Mouse (Mus musculus) neural tube, embryonic 11.5 days (tissue): ENCODE measurements around the gene Tppp3. TPM values are rescaled to one million over a fixed set of nuclear protein-coding genes. Genes with fewer than 3 reads are reported as not detected.
A peak's percentile ranks its signal among the peaks of the same experiment; 100 is the strongest.

Experiments used
- ATAC-seq: fragments of 200-750 bp; cut with Nextera tagmentation; 2 replicates; pipeline ENCODE4 v1.8.0; 2017; ENCODE audit warnings: moderate number of reproducible peaks, mild to moderate bottlenecking, moderate TSS enrichment, moderate library complexity; ENCODE audit not compliant: insufficient read depth, low FRiP score, low TSS enrichment
- DNase-seq: peaks from one replicate; pipeline ENCODE4 v3.0.0-alpha.2; 2015; ENCODE audit warnings: low spot score
- H3K27ac ChIP-seq: fragments of 300-500 bp; sonication (generic); 2 replicates; pipeline ENCODE4 v1.5.1; 2014; ENCODE audit warnings: low read depth, mild to moderate bottlenecking, low read length
- H3K27me3 ChIP-seq: fragments of 300-500 bp; sonication (generic); 2 replicates; pipeline ENCODE4 v1.6.1; 2014; ENCODE audit warnings: mild to moderate bottlenecking, low read length, mixed read lengths; ENCODE audit not compliant: control insufficient read depth, insufficient read depth
- H3K36me3 ChIP-seq: fragments of 300-500 bp; sonication (generic); 2 replicates; pipeline ENCODE4 v1.6.1; 2014; ENCODE audit warnings: mild to moderate bottlenecking, low read length, moderate library complexity, mixed read lengths; ENCODE audit not compliant: control insufficient read depth, insufficient read depth
- H3K4me1 ChIP-seq: fragments of 300-500 bp; sonication (generic); 2 replicates; pipeline ENCODE4 v1.6.1; 2014; ENCODE audit warnings: low read length, mixed read lengths; ENCODE audit not compliant: control insufficient read depth, insufficient read depth
- H3K4me2 ChIP-seq: fragments of 300-500 bp; sonication (generic); 2 replicates; pipeline ENCODE4 v1.6.1; 2014; ENCODE audit warnings: low read depth, mild to moderate bottlenecking, moderate library complexity
- H3K4me3 ChIP-seq: fragments of 300-500 bp; sonication (generic); 2 replicates; pipeline ENCODE4 v1.5.1; 2014; ENCODE audit warnings: low read depth, low read length
- H3K9ac ChIP-seq: fragments of 300-500 bp; sonication (generic); 2 replicates; pipeline ENCODE4 v1.6.1; 2014; ENCODE audit warnings: mild to moderate bottlenecking, low read length
- H3K9me3 ChIP-seq: fragments of 300-500 bp; sonication (generic); 2 replicates; pipeline ENCODE4 v1.6.1; 2016; ENCODE audit warnings: low read length; ENCODE audit not compliant: control insufficient read depth
- WGBS: fragments of 180-500 bp; shearing (Covaris S2); extraction: QIAGEN DNeasy Blood & Tissue Kit; methylation state at CpG from one replicate; pipeline ENCODE4 v1.1.7; 2014; 5-methylcytosine and 5-hydroxymethylcytosine counted together
- polyA plus RNA-seq: library from polyadenylated mRNA; unstranded; fragments of >200 nt; fragmentation: Nextera tagmentation; extraction: Ambion mirVana; gene quantifications from 2 replicates; pipeline ENCODE4 v1.2.1, GENCODE M21; 2014

Tppp3 gene
- polyA plus RNA-seq, 1 experiment from 2014 or later, result 229 TPM

DNA sequence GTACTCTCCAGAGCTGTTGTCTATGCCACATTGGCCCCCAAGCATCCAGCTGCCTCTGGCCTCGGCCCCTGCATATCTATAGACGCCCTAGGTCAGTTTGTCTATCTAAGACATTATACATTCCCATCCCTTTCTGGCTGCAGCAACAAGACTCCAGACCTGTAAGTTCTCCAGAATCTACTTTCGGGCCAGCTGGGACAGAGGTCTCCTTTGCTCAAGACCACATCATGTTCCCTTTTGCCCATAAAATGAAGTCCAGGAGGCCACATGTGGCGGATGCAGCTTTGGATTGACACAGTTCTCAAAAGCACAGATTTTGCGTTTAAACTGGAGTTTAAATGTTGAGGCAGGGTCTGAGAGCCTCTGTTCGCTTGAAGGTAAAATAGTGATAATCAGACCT lies 42.9 kb upstream of the Tppp3 start:
- H3K4me3 ChIP-seq, result no peak overlapping the region
- H3K27me3 ChIP-seq, result 0 out of 2 replicates have a peak, but pooled peaks cover 4% of the 10 kb centered on the region
- no peaks in the 10 kb centered on the region for H3K9me3 ChIP-seq
- H3K4me1 ChIP-seq, result peaks cover 15% of the 10 kb centered on the region
- no peak overlapping the region for H3K9ac ChIP-seq
- no peaks in the 10 kb centered on the region for H3K36me3 ChIP-seq
- 90% methylated on average over 6 of the region's 6 CpGs for WGBS
- no peak overlapping the region for H3K4me2 ChIP-seq
- DNase-seq, result no peak
- ATAC-seq, result no peak
- no peak overlapping the region for H3K27ac ChIP-seq

GRCm38 (mm10) chr8:105509997-105510735 lies 38.8 kb upstream of the Tppp3 start:
- Histone ChIP-seq H3K27ac (no peak overlapping the region), H3K36me3 (no peaks in the 10 kb centered on the region), H3K9me3 (no peaks in the 10 kb centered on the region), H3K4me3 (no peak overlapping the region), H3K4me1 (no peaks in the 10 kb centered on the region), H3K9ac (no peak overlapping the region), H3K27me3 (no peaks in the 10 kb centered on the region), H3K4me2 (no peak overlapping the region)
- DNase-seq, result no peak
- no peak for ATAC-seq
- 52% methylated on average over 12 of the region's 12 CpGs for WGBS

DNA sequence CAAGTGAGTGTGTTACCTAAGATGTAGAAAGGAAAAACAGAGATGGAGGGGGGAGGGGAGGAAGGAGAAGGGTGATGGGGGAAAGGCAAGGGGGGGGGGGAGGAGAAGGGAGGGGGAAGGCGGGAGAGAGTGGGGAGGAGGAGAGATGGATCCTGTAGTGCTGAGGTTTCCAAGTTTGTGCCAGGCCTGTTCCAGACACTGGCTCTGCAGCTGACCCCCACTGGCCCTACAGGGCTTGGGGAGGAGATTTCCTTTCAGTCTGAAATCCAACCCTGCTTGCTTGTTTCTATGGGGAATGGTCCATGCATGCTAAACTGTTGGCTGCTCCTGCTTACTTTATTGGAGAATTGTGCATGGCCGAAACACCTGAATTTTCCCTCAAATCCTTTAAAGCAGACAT lies 37.4 kb upstream of the Tppp3 start:
- H3K27me3 ChIP-seq, result no peaks in the 10 kb centered on the region
- H3K9me3 ChIP-seq, result no peaks in the 10 kb centered on the region
- H3K27ac ChIP-seq, result no peak overlapping the region
- H3K36me3 ChIP-seq, result no peaks in the 10 kb centered on the region
- H3K4me3 ChIP-seq, result no peak overlapping the region
- H3K4me1 ChIP-seq, result no peaks in the 10 kb centered on the region
- H3K4me2 ChIP-seq, result no peak overlapping the region
- no peak for DNase-seq
- 57% methylated on average over 2 of the region's 2 CpGs for WGBS
- no peak overlapping the region for H3K9ac ChIP-seq
- no peak for ATAC-seq

DNA sequence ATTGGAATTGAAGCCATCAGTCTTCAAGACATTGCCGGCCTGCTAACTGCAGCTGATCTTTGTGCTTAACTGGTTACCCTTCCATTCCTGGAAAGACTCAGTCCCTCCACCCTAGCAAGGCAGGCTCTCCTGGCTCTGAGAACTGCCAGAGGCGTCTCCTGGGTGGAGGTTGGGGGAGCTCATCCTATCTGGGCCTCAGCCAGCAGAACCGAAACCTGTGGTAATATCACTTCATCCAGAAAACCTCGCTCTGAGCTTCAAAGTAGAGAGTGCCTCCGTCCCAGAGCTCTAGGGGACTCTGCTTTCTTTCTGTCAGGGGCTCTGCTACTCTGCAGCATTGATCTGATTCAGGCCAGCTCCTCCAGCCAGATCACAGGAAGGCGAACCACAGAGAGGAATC lies 35.7 kb upstream of the Tppp3 start:
- ATAC-seq, result no peak
- 80% methylated on average over 6 of the region's 6 CpGs for whole genome bisulfite sequencing
- no peaks in the 10 kb centered on the region for H3K9me3 ChIP-seq

DNA sequence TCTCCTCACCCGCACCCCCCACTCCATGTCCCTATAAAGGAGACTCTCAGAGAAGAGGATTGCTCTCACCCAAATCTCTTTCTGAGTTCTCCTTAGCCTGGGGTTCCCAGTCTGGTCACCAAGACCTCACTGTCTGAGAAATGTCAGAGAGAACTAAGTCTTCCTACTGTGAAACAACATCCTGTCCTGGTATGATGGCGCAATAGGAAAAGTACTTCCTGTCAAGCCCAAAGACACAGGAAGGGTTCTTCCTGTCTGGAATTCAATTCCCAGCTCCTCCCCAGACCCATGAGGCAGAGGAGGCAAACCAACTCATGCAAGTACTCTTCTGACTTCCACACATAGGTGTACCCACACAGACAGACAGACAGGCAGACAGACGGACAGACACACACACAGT lies 33.3 kb upstream of the Tppp3 start:
- no peak overlapping the region for H3K27ac ChIP-seq
- ATAC-seq (no peak), DNase-seq (no peak)
- H3K4me3 ChIP-seq, result no peak overlapping the region
- H3K4me2 ChIP-seq, result no peak overlapping the region
- WGBS, result 85% methylated on average over 3 of the region's 3 CpGs
- no peak overlapping the region for H3K9ac ChIP-seq
- H3K9me3 ChIP-seq, result no peaks in the 10 kb centered on the region
- H3K4me1 ChIP-seq, result no peaks in the 10 kb centered on the region
- no peaks in the 10 kb centered on the region for H3K27me3 ChIP-seq
- H3K36me3 ChIP-seq, result no peaks in the 10 kb centered on the region

More for the DNA sequence above, 35.7 kb upstream of the Tppp3 start:
- H3K9ac ChIP-seq, result no peak overlapping the region
- no peak overlapping the region for H3K4me2 ChIP-seq
- no peaks in the 10 kb centered on the region for H3K36me3 ChIP-seq
- no peak for DNase-seq
- H3K27ac ChIP-seq, result no peak overlapping the region
- H3K4me1 ChIP-seq, result no peaks in the 10 kb centered on the region
- H3K4me3 ChIP-seq, result no peak overlapping the region
- H3K27me3 ChIP-seq, result no peaks in the 10 kb centered on the region

GRCm38 (mm10) chr8:105499787-105500186 lies 28.5 kb upstream of the Tppp3 start:
- Histone ChIP-seq H3K36me3 (no peaks in the 10 kb centered on the region), H3K27ac (no peak overlapping the region), H3K4me1 (peaks cover 7% of the 10 kb centered on the region), H3K4me2 (no peak overlapping the region), H3K27me3 (no peaks in the 10 kb centered on the region), H3K4me3 (no peak overlapping the region), H3K9me3 (no peaks in the 10 kb centered on the region), H3K9ac (no peak overlapping the region)
- DNase-seq (no peak), ATAC-seq (no peak)
- WGBS, result 70% methylated on average over 12 of the region's 12 CpGs

GRCm38 (mm10) chr8:105496439-105497180 lies 25.3 kb upstream of the Tppp3 start, which contains the start of gene Zdhhc1:
Gene Zdhhc1, minus strand, starts transcription at chr8:105496902.
- Histone ChIP-seq H3K4me3 (peak within 1 kb of the TSS; percentile 77), H3K9ac (peak within 1 kb of the TSS; percentile 87), H3K4me1 (peaks cover 7% of the 10 kb centered on the region), H3K27ac (no peak within 1 kb of the TSS), H3K9me3 (no peaks in the 10 kb centered on the region), H3K36me3 (no peaks in the 10 kb centered on the region), H3K27me3 (no peaks in the 10 kb centered on the region), H3K4me2 (peak within 1 kb of the TSS; percentile 91)
- DNase-seq (peak; percentile 92), ATAC-seq (peak; percentile 90)
- WGBS, result under 1% methylated on average over 65 of the region's 68 CpGs

DNA sequence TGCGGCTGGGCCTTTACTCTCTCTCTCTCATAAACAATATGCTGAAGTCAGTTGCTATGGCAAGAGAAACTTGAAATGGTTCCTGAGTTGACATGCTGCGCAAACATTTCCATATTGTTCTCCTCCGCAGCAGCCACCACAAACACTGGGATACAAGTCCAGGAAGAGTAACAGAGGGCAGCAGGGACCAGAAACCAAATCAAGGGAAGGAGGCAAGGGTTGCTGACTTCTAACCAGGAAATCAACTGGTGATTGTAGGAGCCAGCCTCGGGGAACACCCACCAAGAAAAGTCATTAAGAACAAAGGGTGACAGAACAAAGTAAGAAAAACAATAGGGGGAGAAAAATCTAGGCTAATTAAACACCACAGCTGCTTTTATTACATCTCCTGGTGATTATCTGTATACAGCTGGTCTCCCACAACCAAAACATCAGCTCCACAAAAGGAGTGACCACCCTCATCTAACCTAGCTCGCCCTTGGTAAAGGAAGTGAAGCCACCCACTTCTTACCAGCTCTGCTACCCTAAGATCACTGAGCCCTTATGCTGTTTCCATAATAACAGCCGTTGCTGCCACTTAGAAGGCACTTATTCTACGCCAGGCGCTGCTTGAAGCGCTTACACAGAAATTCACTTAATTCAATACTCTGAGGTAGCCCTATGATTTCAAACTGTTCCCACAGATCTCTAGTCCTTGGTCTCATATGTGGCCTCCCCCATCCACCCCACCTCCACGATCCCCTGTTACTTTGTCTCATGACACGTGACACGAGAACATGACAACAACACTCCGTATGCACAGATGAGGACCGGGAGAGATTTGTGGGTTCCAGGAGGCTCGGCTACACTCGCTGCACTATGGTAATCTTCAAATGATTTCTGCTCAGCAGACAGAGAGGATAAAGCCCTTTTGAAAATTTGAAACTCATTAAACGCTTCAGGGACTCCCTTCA lies 24.3 kb upstream of the Tppp3 start:
- Histone ChIP-seq H3K9me3 (no peaks in the 10 kb centered on the region), H3K9ac (peak overlapping the region; percentile 87; the same call in 1 of the 2 replicates), H3K4me3 (peak overlapping the region; percentile 77), H3K4me1 (peaks cover 7% of the 10 kb centered on the region), H3K27ac (no peak overlapping the region), H3K27me3 (no peaks in the 10 kb centered on the region), H3K4me2 (peak overlapping the region; percentile 91), H3K36me3 (no peaks in the 10 kb centered on the region)
- WGBS, result 23% methylated on average over 17 of the region's 17 CpGs
- no peak; the same call in 1 of the 2 replicates for ATAC-seq
- no peak for DNase-seq
